Mouse (Mus musculus): ENCODE data around the gene Ifrd1. TPM values are rescaled to one million over a fixed set of nuclear protein-coding genes. Genes with fewer than 3 reads are reported as not detected.
A peak's percentile ranks its signal among the peaks of the same experiment; 100 is the strongest.

The Ifrd1 gene
- polyA plus RNA-seq, 1 experiment from 2014 or later = 201 TPM

DNA sequence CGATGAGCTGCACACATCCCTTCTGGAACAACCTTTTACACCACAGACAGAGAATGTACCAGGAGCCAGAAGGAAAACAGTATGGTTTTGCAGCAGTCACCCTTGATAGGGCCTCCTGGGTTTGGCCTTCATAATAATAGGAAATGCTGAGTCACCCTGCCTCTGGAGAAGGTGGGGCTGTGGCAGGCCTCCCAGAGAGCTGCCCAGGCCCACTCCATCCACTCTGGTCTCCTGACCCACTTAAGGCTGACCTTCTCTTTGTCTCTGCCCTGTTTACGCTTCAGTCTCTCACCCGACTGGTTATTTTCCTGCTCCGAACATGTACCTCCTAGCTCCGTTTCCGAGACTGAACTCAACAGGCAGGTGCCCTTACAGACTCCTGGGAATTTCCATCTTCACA, 328 bp downstream of the Ifrd1 start:
- Histone ChIP-seq H3K36me3 (ENCODE audit: control insufficient read depth, insufficient read depth, low read length) (no peaks in the 10 kb centered on the region), H3K4me1 (ENCODE audit: control insufficient read depth, insufficient read depth, low read length) (no peaks in the 10 kb centered on the region), H3K4me2 (ENCODE audit: low read length) (no peak overlapping the region), H3K4me3 (replicated peaks; ENCODE audit: low read depth, low read length) (no peak overlapping the region), H3K9me3 (ENCODE audit: control insufficient read depth, low read length) (no peaks in the 10 kb centered on the region), H3K27ac (replicated peaks; ENCODE audit: low read depth, low read length) (no peak overlapping the region), H3K9ac (replicated peaks; ENCODE audit: low read length) (no peak overlapping the region), H3K27me3 (ENCODE audit: control insufficient read depth, insufficient read depth, low read length) (no peaks in the 10 kb centered on the region)
- WGBS = 87% methylated on average over 6 of the region's 6 CpGs
- ATAC-seq (ENCODE audit: low FRiP score, low TSS enrichment) (no peak), DNase-seq (no peak)

DNA sequence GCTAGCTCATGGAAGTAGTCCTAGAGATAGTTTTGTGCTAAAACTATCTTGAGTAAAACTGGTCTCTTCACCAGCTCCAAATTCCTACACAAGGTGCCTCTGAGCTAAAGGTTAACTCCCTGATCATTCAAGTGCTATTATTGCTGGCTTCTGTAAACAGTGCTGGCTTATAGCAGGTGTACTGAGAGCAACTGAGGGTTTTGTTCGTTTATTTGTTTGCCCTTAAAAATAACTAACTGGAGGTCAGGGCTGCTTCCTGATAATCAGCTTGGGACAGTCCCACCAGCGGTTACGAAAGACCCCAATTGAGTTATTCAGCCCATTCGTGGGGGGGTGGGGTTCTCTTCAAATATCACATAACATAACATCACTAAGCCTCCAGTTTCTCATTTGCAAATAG, 920 bp downstream of the Ifrd1 start:
- Histone ChIP-seq H3K27me3 (ENCODE audit: control insufficient read depth, insufficient read depth, low read length) (no peaks in the 10 kb centered on the region), H3K36me3 (ENCODE audit: control insufficient read depth, insufficient read depth, low read length) (no peaks in the 10 kb centered on the region), H3K9ac (replicated peaks; ENCODE audit: low read length) (no peak overlapping the region), H3K4me2 (ENCODE audit: low read length) (no peak overlapping the region), H3K4me3 (replicated peaks; ENCODE audit: low read depth, low read length) (no peak overlapping the region), H3K27ac (replicated peaks; ENCODE audit: low read depth, low read length) (no peak overlapping the region), H3K9me3 (ENCODE audit: control insufficient read depth, low read length) (no peaks in the 10 kb centered on the region), H3K4me1 (ENCODE audit: control insufficient read depth, insufficient read depth, low read length) (no peaks in the 10 kb centered on the region)
- WGBS = 90% methylated on average over 4 of the region's 4 CpGs
- DNase-seq = no peak
- no peak for ATAC-seq (ENCODE audit: low FRiP score, low TSS enrichment)

GRCm38 (mm10) chr12:40245434-40245970, 2.8 kb downstream of the Ifrd1 start:
- no peaks in the 10 kb centered on the region for H3K36me3 ChIP-seq (ENCODE audit: control insufficient read depth, insufficient read depth, low read length)
- H3K27ac ChIP-seq (replicated peaks; ENCODE audit: low read depth, low read length) = no peak overlapping the region
- no peaks in the 10 kb centered on the region for H3K4me1 ChIP-seq (ENCODE audit: control insufficient read depth, insufficient read depth, low read length)
- no peak overlapping the region for H3K9ac ChIP-seq (replicated peaks; ENCODE audit: low read length)
- no peaks in the 10 kb centered on the region for H3K9me3 ChIP-seq (ENCODE audit: control insufficient read depth, low read length)
- H3K4me2 ChIP-seq (ENCODE audit: low read length) = no peak overlapping the region
- DNase-seq (no peak), ATAC-seq (ENCODE audit: low FRiP score, low TSS enrichment) (no peak)
- H3K4me3 ChIP-seq (replicated peaks; ENCODE audit: low read depth, low read length) = no peak overlapping the region
- H3K27me3 ChIP-seq (ENCODE audit: control insufficient read depth, insufficient read depth, low read length) = no peaks in the 10 kb centered on the region
- 89% methylated on average over 7 of the region's 7 CpGs for WGBS

DNA sequence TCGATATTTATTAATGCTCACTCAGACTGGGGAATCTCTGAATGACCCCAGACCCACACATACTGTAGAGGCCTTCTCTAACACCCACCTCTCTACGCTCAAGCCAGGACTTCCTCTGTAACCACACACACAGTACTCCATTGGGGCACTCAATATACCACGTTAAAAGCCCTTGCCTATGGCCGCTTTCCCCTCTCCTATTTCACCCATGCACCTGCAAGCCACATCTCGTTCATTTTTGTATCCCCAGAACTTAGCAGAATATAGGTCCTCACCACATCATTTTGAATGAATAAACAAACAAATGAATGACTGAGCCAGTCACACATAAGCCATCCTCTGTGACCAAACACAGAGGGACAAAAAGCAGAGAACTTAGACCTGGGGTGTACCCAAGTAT, 3.4 kb downstream of the Ifrd1 start:
- H3K9me3 ChIP-seq (ENCODE audit: control insufficient read depth, low read length) = no peaks in the 10 kb centered on the region
- no peak overlapping the region for H3K4me2 ChIP-seq (ENCODE audit: low read length)
- H3K4me1 ChIP-seq (ENCODE audit: control insufficient read depth, insufficient read depth, low read length) = no peaks in the 10 kb centered on the region
- ATAC-seq (ENCODE audit: low FRiP score, low TSS enrichment) (no peak), DNase-seq (no peak)
- H3K27me3 ChIP-seq (ENCODE audit: control insufficient read depth, insufficient read depth, low read length) = no peaks in the 10 kb centered on the region
- H3K9ac ChIP-seq (replicated peaks; ENCODE audit: low read length) = no peak overlapping the region
- H3K27ac ChIP-seq (replicated peaks; ENCODE audit: low read depth, low read length) = no peak overlapping the region
- 96% methylated on average over 5 of the region's 5 CpGs for WGBS
- H3K4me3 ChIP-seq (replicated peaks; ENCODE audit: low read depth, low read length) = no peak overlapping the region
- H3K36me3 ChIP-seq (ENCODE audit: control insufficient read depth, insufficient read depth, low read length) = no peaks in the 10 kb centered on the region

DNA sequence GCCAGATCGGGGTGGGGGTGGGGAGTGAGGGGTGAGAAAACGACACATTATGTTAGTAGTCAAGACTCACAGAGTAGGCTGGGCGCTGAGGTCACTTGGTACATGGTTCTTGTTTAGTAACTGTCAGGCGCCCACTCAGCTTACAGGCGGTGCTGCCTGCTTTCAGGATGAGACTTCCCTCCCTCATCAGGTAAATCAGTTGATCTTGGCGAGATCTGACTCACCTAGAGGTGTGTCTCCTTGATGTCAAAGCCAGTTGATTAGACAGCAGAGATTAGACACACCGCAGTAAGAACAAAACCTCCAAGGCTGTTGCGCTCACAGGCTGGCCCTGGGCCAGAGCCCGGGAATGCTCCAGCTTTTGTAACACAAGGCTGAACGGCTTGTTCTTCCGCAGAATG, 4.5 kb downstream of the Ifrd1 start:
- no peak overlapping the region for H3K9ac ChIP-seq (replicated peaks; ENCODE audit: low read length)
- ATAC-seq (ENCODE audit: low FRiP score, low TSS enrichment) (no peak), DNase-seq (peak; percentile 64)
- no peak overlapping the region for H3K4me3 ChIP-seq (replicated peaks; ENCODE audit: low read depth, low read length)
- WGBS = 35% methylated on average over 11 of the region's 11 CpGs
- H3K4me2 ChIP-seq (ENCODE audit: low read length) = no peak overlapping the region
- H3K9me3 ChIP-seq (ENCODE audit: control insufficient read depth, low read length) = no peaks in the 10 kb centered on the region
- no peaks in the 10 kb centered on the region for H3K4me1 ChIP-seq (ENCODE audit: control insufficient read depth, insufficient read depth, low read length)
- H3K27me3 ChIP-seq (ENCODE audit: control insufficient read depth, insufficient read depth, low read length) = no peaks in the 10 kb centered on the region
- no peak overlapping the region for H3K27ac ChIP-seq (replicated peaks; ENCODE audit: low read depth, low read length)
- H3K36me3 ChIP-seq (ENCODE audit: control insufficient read depth, insufficient read depth, low read length) = no peaks in the 10 kb centered on the region

DNA sequence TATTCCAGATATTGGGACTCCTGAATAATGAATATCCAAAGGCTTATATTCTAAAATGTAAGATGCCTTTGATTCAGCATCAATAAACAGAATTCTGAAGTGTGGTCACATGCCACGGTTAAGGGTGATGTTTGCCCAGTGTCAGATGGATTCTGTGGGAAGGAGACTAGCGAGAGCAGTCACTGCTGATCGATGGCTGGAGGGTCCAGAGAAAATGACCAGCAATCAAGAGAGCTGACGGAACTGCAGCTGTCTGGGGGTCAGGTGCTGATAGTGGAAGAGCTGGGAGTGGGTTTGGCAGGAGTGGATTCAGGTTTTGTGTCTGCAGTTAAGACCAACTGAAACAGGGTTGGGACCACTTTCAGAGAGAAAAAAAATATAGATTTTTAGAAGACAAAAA, 5.1 kb downstream of the Ifrd1 start:
- Histone ChIP-seq H3K9ac (replicated peaks; ENCODE audit: low read length) (no peak overlapping the region), H3K27ac (replicated peaks; ENCODE audit: low read depth, low read length) (no peak overlapping the region), H3K4me2 (ENCODE audit: low read length) (no peak overlapping the region), H3K9me3 (ENCODE audit: control insufficient read depth, low read length) (no peaks in the 10 kb centered on the region), H3K4me3 (replicated peaks; ENCODE audit: low read depth, low read length) (no peak overlapping the region), H3K36me3 (ENCODE audit: control insufficient read depth, insufficient read depth, low read length) (no peaks in the 10 kb centered on the region), H3K4me1 (ENCODE audit: control insufficient read depth, insufficient read depth, low read length) (no peaks in the 10 kb centered on the region), H3K27me3 (ENCODE audit: control insufficient read depth, insufficient read depth, low read length) (no peaks in the 10 kb centered on the region)
- ATAC-seq (ENCODE audit: low FRiP score, low TSS enrichment) (no peak), DNase-seq (no peak)
- WGBS = 82% methylated on average over 4 of the region's 4 CpGs

GRCm38 (mm10) chr12:40239161-40239560, 9.1 kb downstream of the Ifrd1 start:
- 94% methylated on average over 7 of the region's 7 CpGs for WGBS
- no peak for DNase-seq
- Histone ChIP-seq H3K36me3 (ENCODE audit: control insufficient read depth, insufficient read depth, low read length) (no peaks in the 10 kb centered on the region), H3K9ac (replicated peaks; ENCODE audit: low read length) (no peak overlapping the region), H3K9me3 (ENCODE audit: control insufficient read depth, low read length) (no peaks in the 10 kb centered on the region), H3K4me3 (replicated peaks; ENCODE audit: low read depth, low read length) (no peak overlapping the region), H3K4me2 (ENCODE audit: low read length) (no peak overlapping the region), H3K4me1 (ENCODE audit: control insufficient read depth, insufficient read depth, low read length) (no peaks in the 10 kb centered on the region), H3K27me3 (ENCODE audit: control insufficient read depth, insufficient read depth, low read length) (no peaks in the 10 kb centered on the region), H3K27ac (replicated peaks; ENCODE audit: low read depth, low read length) (no peak overlapping the region)
- no peak for ATAC-seq (ENCODE audit: low FRiP score, low TSS enrichment)

DNA sequence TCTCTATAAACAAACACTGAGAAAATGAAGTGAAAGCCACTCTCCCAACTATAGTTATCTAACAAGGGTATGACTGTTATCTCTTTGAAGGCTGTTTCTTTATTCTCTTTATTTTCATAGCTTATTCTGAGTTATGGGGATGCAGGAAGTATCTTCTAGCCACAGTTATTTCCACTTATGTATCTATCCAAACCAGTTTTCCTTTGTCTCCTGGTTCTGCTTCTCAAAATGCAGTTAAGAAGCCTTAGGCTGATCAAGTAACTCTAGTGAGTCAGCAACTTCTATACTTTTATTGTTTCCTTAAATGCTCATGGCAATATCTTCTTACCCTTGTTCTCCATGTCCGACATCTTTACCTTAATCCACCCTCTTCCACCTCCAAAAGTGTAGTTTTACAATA, 16.1 kb downstream of the Ifrd1 start:
- no peak overlapping the region for H3K27ac ChIP-seq (replicated peaks; ENCODE audit: low read depth, low read length)
- no peak overlapping the region for H3K9ac ChIP-seq (replicated peaks; ENCODE audit: low read length)
- whole genome bisulfite sequencing = 92% methylated on average over 1 of the region's 1 CpGs
- no peak overlapping the region for H3K4me2 ChIP-seq (ENCODE audit: low read length)
- no peak for DNase-seq
- ATAC-seq (ENCODE audit: low FRiP score, low TSS enrichment) = no peak
- H3K36me3 ChIP-seq (ENCODE audit: control insufficient read depth, insufficient read depth, low read length) = no peaks in the 10 kb centered on the region
- H3K4me3 ChIP-seq (replicated peaks; ENCODE audit: low read depth, low read length) = no peak overlapping the region
- no peaks in the 10 kb centered on the region for H3K27me3 ChIP-seq (ENCODE audit: control insufficient read depth, insufficient read depth, low read length)
- no peaks in the 10 kb centered on the region for H3K9me3 ChIP-seq (ENCODE audit: control insufficient read depth, low read length)
- H3K4me1 ChIP-seq (ENCODE audit: control insufficient read depth, insufficient read depth, low read length) = no peaks in the 10 kb centered on the region

DNA sequence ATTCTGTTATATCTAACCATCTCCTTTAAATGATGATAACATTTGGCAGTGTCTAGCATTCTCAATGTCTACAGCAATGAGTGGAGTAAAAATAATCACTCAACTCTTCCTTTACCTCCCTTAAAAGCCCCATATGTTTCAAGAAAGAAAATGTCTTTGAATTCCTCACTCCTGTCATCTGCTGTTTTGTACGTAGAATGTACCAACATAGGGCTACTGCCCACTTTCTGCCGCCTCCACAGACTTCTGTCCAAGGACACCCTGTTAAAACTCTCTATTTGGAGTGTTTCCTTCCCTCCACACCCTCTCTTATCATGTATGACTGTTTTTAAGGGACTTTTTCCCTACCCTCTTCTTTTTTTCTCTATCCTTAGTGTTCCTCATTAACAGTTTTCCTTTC, 16.7 kb downstream of the Ifrd1 start:
- 92% methylated on average over 2 of the region's 2 CpGs for WGBS
- ATAC-seq (ENCODE audit: low FRiP score, low TSS enrichment) = no peak

More for the DNA sequence above, 16.7 kb downstream of the Ifrd1 start:
- H3K27ac ChIP-seq (replicated peaks; ENCODE audit: low read depth, low read length) = no peak overlapping the region
- no peak overlapping the region for H3K4me2 ChIP-seq (ENCODE audit: low read length)
- H3K4me1 ChIP-seq (ENCODE audit: control insufficient read depth, insufficient read depth, low read length) = no peaks in the 10 kb centered on the region
- no peak for DNase-seq
- H3K9ac ChIP-seq (replicated peaks; ENCODE audit: low read length) = no peak overlapping the region
- no peaks in the 10 kb centered on the region for H3K9me3 ChIP-seq (ENCODE audit: control insufficient read depth, low read length)
- no peak overlapping the region for H3K4me3 ChIP-seq (replicated peaks; ENCODE audit: low read depth, low read length)
- no peaks in the 10 kb centered on the region for H3K27me3 ChIP-seq (ENCODE audit: control insufficient read depth, insufficient read depth, low read length)
- no peaks in the 10 kb centered on the region for H3K36me3 ChIP-seq (ENCODE audit: control insufficient read depth, insufficient read depth, low read length)

All from midbrain, embryonic 14.5 days (tissue).